Mouse (Mus musculus): Measurements from ENCODE around the gene Bet1l. TPM values are rescaled to one million over a fixed set of nuclear protein-coding genes. Genes with fewer than 3 reads are reported as not detected.
A peak's percentile ranks its signal among the peaks of the same experiment; 100 is the strongest.

Gene Bet1l
- total RNA-seq, 1 experiment: 21.6 TPM

- H3K27ac ChIP-seq (ENCODE audit: insufficient read depth, low read depth, low read length, poor library complexity, severe bottlenecking): no peak overlapping the region
- H3K4me1 ChIP-seq (ENCODE audit: control insufficient read depth in 2 of 2, insufficient read depth in 2 of 2, low read length in 2 of 2, poor library complexity in 1 of 2): peaks cover 6 to 20% of the 10 kb centered on the region in 2 experiments; a peak in 2 of 4 replicates
- H3K9ac ChIP-seq (ENCODE audit: insufficient read depth, low read depth, low read length, poor library complexity, severe bottlenecking): no peak overlapping the region
- DNase-seq (ENCODE audit: low read depth, low spot score): no peak
- H3K4me3 ChIP-seq (ENCODE audit: insufficient read depth in 1 of 2, low read depth in 1 of 2, low read length in 2 of 2, poor library complexity in 1 of 2, severe bottlenecking in 1 of 2): peak overlapping the region in 1 of 2 experiments; percentile 83; a peak in 2 of 4 replicates
- peaks cover 56% of the 10 kb centered on the region for H3K36me3 ChIP-seq (ENCODE audit: control insufficient read depth, insufficient read depth, low read length, poor library complexity, severe bottlenecking)
- TF ChIP-seq CHD2 (IDR thresholded peaks at IDR 0.05; ENCODE audit: low read depth, low read length): no peak
- no peak for TF ChIP-seq MAFK (IDR thresholded peaks at IDR 0.05; ENCODE audit: insufficient read depth, low read depth, low read length)
- no peak for TF ChIP-seq ZC3H11A (IDR thresholded peaks at IDR 0.05; ENCODE audit: borderline replicate concordance, low read depth, low read length)
- TF ChIP-seq ZNF384 (IDR thresholded peaks at IDR 0.05; ENCODE audit: low read depth, low read length): no peak
- no peak for TF ChIP-seq HCFC1 (IDR thresholded peaks at IDR 0.05; ENCODE audit: borderline replicate concordance, insufficient read depth, low read length)
- in situ Hi-C loops (cut with MboI; ENCODE audit: low sequenced_read_pairs in 2 of 2, unreplicated experiment in 2 of 2): no loop called here
- no peaks in the 10 kb centered on the region for H3K9me3 ChIP-seq (ENCODE audit: control insufficient read depth, insufficient read depth, low read depth, low read length)
Measured at GRCm38 (mm10) chr7:140858746-140859145, 1.4 kb upstream of the Bet1l start.

DNA sequence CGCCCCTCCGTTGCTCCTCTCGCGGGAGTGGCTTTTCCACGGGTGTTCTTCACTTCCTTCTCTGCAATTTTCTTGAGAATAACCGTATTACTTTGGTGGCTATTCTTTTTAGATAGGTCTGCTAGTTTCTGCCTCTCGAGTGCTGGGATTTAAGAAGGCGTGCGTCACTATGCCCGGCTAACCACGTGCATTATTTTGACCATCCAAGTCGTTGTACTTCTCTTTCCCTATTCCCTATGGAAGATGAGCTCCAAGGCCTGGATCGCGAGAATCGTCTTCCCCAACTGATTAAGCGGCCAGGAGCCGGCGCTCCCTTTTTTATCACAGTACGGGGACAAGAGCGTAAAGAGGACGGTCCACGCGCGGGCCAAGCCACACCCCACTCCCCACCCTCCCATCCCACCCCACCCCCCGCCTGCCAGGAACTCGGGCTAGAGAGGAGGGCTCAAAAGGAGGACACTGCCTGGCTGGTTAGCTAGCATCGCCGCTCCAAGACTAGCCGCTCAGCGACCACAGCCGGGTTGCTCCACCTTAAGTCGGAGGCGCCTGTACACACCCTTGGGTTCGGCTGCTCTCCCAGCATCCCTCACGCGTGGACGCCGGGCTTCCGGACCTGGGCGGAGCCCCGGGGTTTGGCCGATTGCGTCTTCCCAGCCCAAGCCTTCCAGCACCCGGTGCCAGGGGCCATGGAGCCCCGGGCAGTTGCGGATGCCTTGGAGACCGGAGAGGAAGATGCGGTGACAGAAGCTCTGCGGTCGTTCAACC lies 410 bp downstream of the Bet1l start, which contains the start of gene Ric8a:
Gene Ric8a (plus strand): TSS at position 173 of the 765 bp plus-strand sequence.
- peak within 1 kb of the TSS; percentile 80 to 83 for H3K4me3 ChIP-seq (ENCODE audit: insufficient read depth in 1 of 2, low read depth in 1 of 2, low read length in 2 of 2, poor library complexity in 1 of 2, severe bottlenecking in 1 of 2)
- DNase-seq (ENCODE audit: low read depth, low spot score): no peak
- peak within 1 kb of the TSS; percentile 91 for H3K9ac ChIP-seq (ENCODE audit: insufficient read depth, low read depth, low read length, poor library complexity, severe bottlenecking)
- no peaks in the 10 kb centered on the region for H3K9me3 ChIP-seq (ENCODE audit: control insufficient read depth, insufficient read depth, low read depth, low read length)
- TF ChIP-seq ZC3H11A (IDR thresholded peaks at IDR 0.05; ENCODE audit: borderline replicate concordance, low read depth, low read length): no peak
- TF ChIP-seq ZNF384 (IDR thresholded peaks at IDR 0.05; ENCODE audit: low read depth, low read length): no peak
- TF ChIP-seq HCFC1 (IDR thresholded peaks at IDR 0.05; ENCODE audit: borderline replicate concordance, insufficient read depth, low read length): no peak; the same call in 1 of the 2 replicates
- TF ChIP-seq MAFK (IDR thresholded peaks at IDR 0.05; ENCODE audit: insufficient read depth, low read depth, low read length): no peak
- TF ChIP-seq CHD2 (IDR thresholded peaks at IDR 0.05; ENCODE audit: low read depth, low read length): 0 out of 2 replicates have a peak, but pooled peaks have one; percentile 53
- peaks cover 47% of the 10 kb centered on the region for H3K36me3 ChIP-seq (ENCODE audit: control insufficient read depth, insufficient read depth, low read length, poor library complexity, severe bottlenecking)
- in situ Hi-C loops (cut with MboI; ENCODE audit: low sequenced_read_pairs in 2 of 2, unreplicated experiment in 2 of 2): no loop called here
- peaks cover 8 to 30% of the 10 kb centered on the region in 2 experiments; a peak in 2 of 4 replicates for H3K4me1 ChIP-seq (ENCODE audit: control insufficient read depth in 2 of 2, insufficient read depth in 2 of 2, low read length in 2 of 2, poor library complexity in 1 of 2)
- peak within 1 kb of the TSS; percentile 90 for H3K27ac ChIP-seq (ENCODE audit: insufficient read depth, low read depth, low read length, poor library complexity, severe bottlenecking)

DNA sequence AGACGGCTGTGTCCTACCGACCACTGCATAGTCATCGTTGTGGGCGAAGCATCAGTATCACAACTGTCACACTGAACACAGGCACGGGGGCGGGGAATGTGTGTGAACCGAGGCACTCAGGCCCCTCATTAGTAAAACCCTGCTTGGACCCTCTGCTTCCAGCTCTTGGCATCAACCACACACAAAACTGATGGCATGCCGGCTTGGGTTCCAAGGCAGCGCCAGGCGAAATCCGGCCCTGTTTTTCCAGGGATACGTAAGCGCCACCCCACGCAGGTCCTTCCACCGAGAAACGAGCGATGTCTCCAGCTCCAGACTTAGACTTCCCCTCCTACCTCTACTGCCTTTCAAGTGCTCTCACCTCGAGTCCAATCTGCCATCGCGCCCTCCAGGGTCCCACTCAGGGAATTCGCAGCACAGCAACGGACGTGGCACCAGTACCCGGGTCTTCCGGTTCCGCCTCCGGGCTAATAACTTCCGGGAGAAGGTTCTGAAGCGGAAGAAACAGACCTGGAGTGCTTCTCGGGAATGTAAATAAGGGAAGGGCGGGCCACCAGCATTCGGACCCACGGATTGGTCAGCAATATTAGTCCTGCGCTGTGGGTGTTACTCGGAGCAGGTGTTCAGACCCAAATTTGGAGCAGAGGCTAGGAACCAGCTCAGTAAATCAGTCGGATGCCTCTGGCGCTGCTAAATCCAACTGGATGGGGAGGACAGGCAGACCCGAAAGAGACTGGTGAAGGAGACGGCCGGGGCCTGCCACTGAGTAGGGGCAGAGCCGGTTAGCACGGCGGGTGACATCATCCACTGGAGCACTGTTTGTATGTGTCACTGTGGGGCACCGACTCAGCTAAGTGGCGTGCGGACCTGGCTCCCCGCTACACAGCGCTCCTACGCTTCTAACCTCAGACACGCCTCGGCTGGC lies 1.3 kb downstream of the Bet1l start, which contains the start of gene Gm45785:
Gene Gm45785 (minus strand): TSS at position 472 of the 925 bp plus-strand sequence.
- 0 out of 2 replicates have a peak, but pooled peaks have one; percentile 53 for TF ChIP-seq HCFC1 (IDR thresholded peaks at IDR 0.05; ENCODE audit: borderline replicate concordance, insufficient read depth, low read length)
- no peak for TF ChIP-seq ZC3H11A (IDR thresholded peaks at IDR 0.05; ENCODE audit: borderline replicate concordance, low read depth, low read length)
- no peak for TF ChIP-seq ZNF384 (IDR thresholded peaks at IDR 0.05; ENCODE audit: low read depth, low read length)
- no peak; the same call in 1 of the 2 replicates for TF ChIP-seq MAFK (IDR thresholded peaks at IDR 0.05; ENCODE audit: insufficient read depth, low read depth, low read length)
- no peak for TF ChIP-seq CHD2 (IDR thresholded peaks at IDR 0.05; ENCODE audit: low read depth, low read length)
- peak within 1 kb of the TSS; percentile 90 for H3K27ac ChIP-seq (ENCODE audit: insufficient read depth, low read depth, low read length, poor library complexity, severe bottlenecking)
- no peaks in the 10 kb centered on the region for H3K9me3 ChIP-seq (ENCODE audit: control insufficient read depth, insufficient read depth, low read depth, low read length)
- H3K4me1 ChIP-seq (ENCODE audit: control insufficient read depth in 2 of 2, insufficient read depth in 2 of 2, low read length in 2 of 2, poor library complexity in 1 of 2): peaks cover 8 to 30% of the 10 kb centered on the region in 2 experiments; a peak in 2 of 4 replicates
- peak within 1 kb of the TSS; percentile 91 for H3K9ac ChIP-seq (ENCODE audit: insufficient read depth, low read depth, low read length, poor library complexity, severe bottlenecking)
- peak; percentile 88 for DNase-seq (ENCODE audit: low read depth, low spot score)
- in situ Hi-C loops (cut with MboI; ENCODE audit: low sequenced_read_pairs in 2 of 2, unreplicated experiment in 2 of 2): no loop called here
- H3K4me3 ChIP-seq (ENCODE audit: insufficient read depth in 1 of 2, low read depth in 1 of 2, low read length in 2 of 2, poor library complexity in 1 of 2, severe bottlenecking in 1 of 2): peak within 1 kb of the TSS; percentile 80 to 83
- H3K36me3 ChIP-seq (ENCODE audit: control insufficient read depth, insufficient read depth, low read length, poor library complexity, severe bottlenecking): peaks cover 41% of the 10 kb centered on the region

DNA sequence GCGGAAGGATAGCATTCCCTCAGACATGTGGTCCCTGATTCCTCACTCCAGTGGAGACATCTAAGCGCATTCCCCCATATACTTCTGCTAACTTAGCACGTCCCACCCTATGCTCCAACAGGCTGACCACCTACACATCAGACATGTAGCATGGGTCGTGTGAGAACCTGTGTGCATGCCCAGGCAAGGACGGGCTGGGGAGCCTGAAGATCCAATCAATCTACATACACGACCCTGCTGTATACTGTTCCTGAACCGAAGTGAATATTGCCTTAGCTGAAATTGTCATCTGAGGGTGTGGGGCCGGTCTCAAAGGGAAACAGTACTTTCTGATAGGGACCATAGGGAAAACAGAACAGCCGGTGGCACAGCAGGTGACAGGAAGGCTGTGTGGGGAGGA lies 2.2 kb downstream of the Bet1l start:
- Histone ChIP-seq H3K27ac (ENCODE audit: insufficient read depth, low read depth, low read length, poor library complexity, severe bottlenecking) (no peak overlapping the region), H3K36me3 (ENCODE audit: control insufficient read depth, insufficient read depth, low read length, poor library complexity, severe bottlenecking) (peaks cover 32% of the 10 kb centered on the region)
- in situ Hi-C loops (cut with MboI; ENCODE audit: low sequenced_read_pairs in 2 of 2, unreplicated experiment in 2 of 2): no loop called here

More for the DNA sequence above, 2.2 kb downstream of the Bet1l start:
- peaks cover 8 to 30% of the 10 kb centered on the region in 2 experiments; a peak in 2 of 4 replicates for H3K4me1 ChIP-seq (ENCODE audit: control insufficient read depth in 2 of 2, insufficient read depth in 2 of 2, low read length in 2 of 2, poor library complexity in 1 of 2)
- TF ChIP-seq ZC3H11A (IDR thresholded peaks at IDR 0.05; ENCODE audit: borderline replicate concordance, low read depth, low read length): no peak
- TF ChIP-seq CHD2 (IDR thresholded peaks at IDR 0.05; ENCODE audit: low read depth, low read length): no peak
- TF ChIP-seq HCFC1 (IDR thresholded peaks at IDR 0.05; ENCODE audit: borderline replicate concordance, insufficient read depth, low read length): no peak
- no peak for TF ChIP-seq MAFK (IDR thresholded peaks at IDR 0.05; ENCODE audit: insufficient read depth, low read depth, low read length)
- TF ChIP-seq ZNF384 (IDR thresholded peaks at IDR 0.05; ENCODE audit: low read depth, low read length): no peak
- H3K9me3 ChIP-seq (ENCODE audit: control insufficient read depth, insufficient read depth, low read depth, low read length): no peaks in the 10 kb centered on the region
- H3K4me3 ChIP-seq (ENCODE audit: insufficient read depth in 1 of 2, low read depth in 1 of 2, low read length in 2 of 2, poor library complexity in 1 of 2, severe bottlenecking in 1 of 2): peak overlapping the region; percentile 80 to 83
- no peak for DNase-seq (ENCODE audit: low read depth, low spot score)
- peak overlapping the region; percentile 91 for H3K9ac ChIP-seq (ENCODE audit: insufficient read depth, low read depth, low read length, poor library complexity, severe bottlenecking)
